Mouse (Mus musculus) liver, postnatal 0 days (tissue): ENCODE measurements around the gene Cdh23.

Experiments
- CTCF ChIP-seq: sonication (generic); IDR thresholded peaks from 2 replicates; pipeline ENCODE4 v1.5.1; 2016; ENCODE audit warnings: antibody characterized with exemption, low read depth
- EP300 ChIP-seq: IDR thresholded peaks from 2 replicates; pipeline ENCODE4 v1.6.1; 2016; ENCODE audit warnings: antibody characterized with exemption, low read depth, mild to moderate bottlenecking

- TF ChIP-seq CTCF (no peak), EP300 (no peak)
Observed at GRCm38 (mm10) chr10:60639291-60639690, 57.0 kb downstream of the Cdh23 start.
